Mouse (Mus musculus): ENCODE data around the gene Miga1.
A peak's percentile ranks its signal among the peaks of the same experiment; 100 is the strongest.

Miga1 gene

GRCm38 (mm10) chr3:152245273-152245910 is 94.8 kb downstream of the Miga1 start:
- DNase-seq (ENCODE audit: low spot score in 2 of 2), result no peak

GRCm38 (mm10) chr3:152243304-152243703 is 96.9 kb downstream of the Miga1 start:
- no peak for DNase-seq (ENCODE audit: low spot score in 2 of 2)

GRCm38 (mm10) chr3:152241098-152241497 is 99.1 kb downstream of the Miga1 start:
- no peak for DNase-seq (ENCODE audit: low spot score in 2 of 2)

GRCm38 (mm10) chr3:152239592-152239991 is 100.6 kb downstream of the Miga1 start:
- no peak for DNase-seq (ENCODE audit: low spot score in 2 of 2)

GRCm38 (mm10) chr3:152238836-152239235 is 101.4 kb downstream of the Miga1 start:
- DNase-seq (ENCODE audit: low spot score in 2 of 2), result peak in 1 of 2 experiments; percentile 39

- DNase-seq (ENCODE audit: low spot score in 2 of 2), result no peak
Measured at GRCm38 (mm10) chr3:152235805-152236204, 104.4 kb downstream of the Miga1 start.

GRCm38 (mm10) chr3:152235238-152235637 is 105.0 kb downstream of the Miga1 start:
- DNase-seq (ENCODE audit: low spot score in 2 of 2), result no peak

- DNase-seq (ENCODE audit: low spot score in 2 of 2), result no peak
Measured at GRCm38 (mm10) chr3:152231333-152232100, 108.7 kb downstream of the Miga1 start.

GRCm38 (mm10) chr3:152229271-152229670 is 110.9 kb downstream of the Miga1 start:
- no peak for DNase-seq (ENCODE audit: low spot score in 2 of 2)

GRCm38 (mm10) chr3:152228843-152229242 is 111.4 kb downstream of the Miga1 start:
- DNase-seq (ENCODE audit: low spot score in 2 of 2), result no peak

- DNase-seq (ENCODE audit: low spot score in 2 of 2), result no peak
Measured at GRCm38 (mm10) chr3:152225906-152226305, 114.3 kb downstream of the Miga1 start.

GRCm38 (mm10) chr3:152224918-152225317 is 115.3 kb downstream of the Miga1 start:
- no peak for DNase-seq (ENCODE audit: low spot score in 2 of 2)
